Mouse (Mus musculus): ENCODE measurements around the gene Map4. TPM values are rescaled to one million over a fixed set of nuclear protein-coding genes. Genes with fewer than 3 reads are reported as not detected.

The Map4 gene
- polyA plus RNA-seq, 1 experiment from 2014 or later: 180 TPM

- H3K9ac ChIP-seq (replicated peaks): no peak overlapping the region
- H3K27me3 ChIP-seq (replicated peaks): no peaks in the 10 kb centered on the region
- H3K36me3 ChIP-seq: no peaks in the 10 kb centered on the region
- ATAC-seq (ENCODE audit: low FRiP score): no peak
- no peak overlapping the region for H3K27ac ChIP-seq (replicated peaks)
- no peaks in the 10 kb centered on the region for H3K9me3 ChIP-seq (replicated peaks)
- H3K4me3 ChIP-seq (replicated peaks): no peak overlapping the region
- no peak overlapping the region for H3K4me2 ChIP-seq
- 70% methylated on average over 5 of the region's 5 CpGs for WGBS
- H3K4me1 ChIP-seq: peaks cover 15% of the 10 kb centered on the region
Measured at GRCm38 (mm10) chr9:110020405-110020804, 89.1 kb downstream of the Map4 start.

- H3K4me1 ChIP-seq: peaks cover 15% of the 10 kb centered on the region
- H3K27me3 ChIP-seq (replicated peaks): no peaks in the 10 kb centered on the region
- H3K4me3 ChIP-seq (replicated peaks): no peak overlapping the region
- no peak for ATAC-seq (ENCODE audit: low FRiP score)
- H3K9me3 ChIP-seq (replicated peaks): no peaks in the 10 kb centered on the region
- no peak overlapping the region for H3K9ac ChIP-seq (replicated peaks)
- no peaks in the 10 kb centered on the region for H3K36me3 ChIP-seq
- no peak overlapping the region for H3K27ac ChIP-seq (replicated peaks)
- 100% methylated on average over 1 of the region's 1 CpGs for WGBS
- no peak overlapping the region for H3K4me2 ChIP-seq
Measured at GRCm38 (mm10) chr9:110021463-110021862, 90.2 kb downstream of the Map4 start.

GRCm38 (mm10) chr9:110022151-110022550, 90.9 kb downstream of the Map4 start:
- Histone ChIP-seq H3K27ac (replicated peaks) (no peak overlapping the region), H3K4me2 (no peak overlapping the region), H3K9ac (replicated peaks) (no peak overlapping the region), H3K4me3 (replicated peaks) (no peak overlapping the region), H3K4me1 (peaks cover 15% of the 10 kb centered on the region), H3K36me3 (no peaks in the 10 kb centered on the region), H3K9me3 (replicated peaks) (no peaks in the 10 kb centered on the region), H3K27me3 (replicated peaks) (no peaks in the 10 kb centered on the region)
- WGBS: 97% methylated on average over 2 of the region's 2 CpGs
- ATAC-seq (ENCODE audit: low FRiP score): no peak

- WGBS: 84% methylated on average over 4 of the region's 4 CpGs
- no peak for ATAC-seq (ENCODE audit: low FRiP score)
Measured at GRCm38 (mm10) chr9:110035091-110035490, 103.8 kb downstream of the Map4 start.

GRCm38 (mm10) chr9:110037895-110038294, 106.6 kb downstream of the Map4 start:
- WGBS: 88% methylated on average over 8 of the region's 8 CpGs
- Histone ChIP-seq H3K4me2 (no peak overlapping the region), H3K4me3 (replicated peaks) (no peak overlapping the region), H3K36me3 (peaks cover 45% of the 10 kb centered on the region), H3K4me1 (no peaks in the 10 kb centered on the region), H3K27me3 (replicated peaks) (no peaks in the 10 kb centered on the region), H3K27ac (replicated peaks) (no peak overlapping the region), H3K9ac (replicated peaks) (no peak overlapping the region), H3K9me3 (replicated peaks) (no peaks in the 10 kb centered on the region)
- ATAC-seq (ENCODE audit: low FRiP score): no peak

More at GRCm38 (mm10) chr9:110035091-110035490, 103.8 kb downstream of the Map4 start:
- no peaks in the 10 kb centered on the region for H3K9me3 ChIP-seq (replicated peaks)
- H3K36me3 ChIP-seq: peaks cover 44% of the 10 kb centered on the region
- H3K4me1 ChIP-seq: no peaks in the 10 kb centered on the region
- no peak overlapping the region for H3K9ac ChIP-seq (replicated peaks)
- H3K27ac ChIP-seq (replicated peaks): no peak overlapping the region
- no peak overlapping the region for H3K4me2 ChIP-seq
- H3K4me3 ChIP-seq (replicated peaks): no peak overlapping the region
- H3K27me3 ChIP-seq (replicated peaks): no peaks in the 10 kb centered on the region

- Histone ChIP-seq H3K4me1 (no peaks in the 10 kb centered on the region), H3K27ac (replicated peaks) (no peak overlapping the region), H3K4me3 (replicated peaks) (no peak overlapping the region), H3K4me2 (no peak overlapping the region), H3K36me3 (peaks cover 43% of the 10 kb centered on the region), H3K9me3 (replicated peaks) (no peaks in the 10 kb centered on the region), H3K27me3 (replicated peaks) (no peaks in the 10 kb centered on the region), H3K9ac (replicated peaks) (no peak overlapping the region)
- 89% methylated on average over 2 of the region's 2 CpGs for WGBS
- no peak for ATAC-seq (ENCODE audit: low FRiP score)
Measured at GRCm38 (mm10) chr9:110038485-110038884, 107.2 kb downstream of the Map4 start.

GRCm38 (mm10) chr9:110044373-110044772, 113.1 kb downstream of the Map4 start:
- Histone ChIP-seq H3K27me3 (replicated peaks) (no peaks in the 10 kb centered on the region), H3K9me3 (replicated peaks) (no peaks in the 10 kb centered on the region), H3K4me3 (replicated peaks) (no peak overlapping the region), H3K4me2 (no peak overlapping the region), H3K27ac (replicated peaks) (no peak overlapping the region), H3K4me1 (0 out of 2 replicates have a peak, but pooled peaks cover 10% of the 10 kb centered on the region), H3K36me3 (peaks cover 9% of the 10 kb centered on the region), H3K9ac (replicated peaks) (no peak overlapping the region)
- no peak for ATAC-seq (ENCODE audit: low FRiP score)
- 95% methylated on average over 4 of the region's 4 CpGs for WGBS

- H3K27me3 ChIP-seq (replicated peaks): no peaks in the 10 kb centered on the region
- H3K9ac ChIP-seq (replicated peaks): no peak overlapping the region
- no peaks in the 10 kb centered on the region for H3K9me3 ChIP-seq (replicated peaks)
- H3K27ac ChIP-seq (replicated peaks): no peak overlapping the region
- H3K36me3 ChIP-seq: no peaks in the 10 kb centered on the region
- no peak for ATAC-seq (ENCODE audit: low FRiP score)
- H3K4me3 ChIP-seq (replicated peaks): no peak overlapping the region
- H3K4me2 ChIP-seq: no peak overlapping the region
- H3K4me1 ChIP-seq: peaks cover 10% of the 10 kb centered on the region
Measured at GRCm38 (mm10) chr9:110045763-110046377, 114.6 kb downstream of the Map4 start.

- Histone ChIP-seq H3K27ac (replicated peaks) (no peak overlapping the region), H3K9me3 (replicated peaks) (no peaks in the 10 kb centered on the region), H3K4me2 (no peak overlapping the region), H3K27me3 (replicated peaks) (no peaks in the 10 kb centered on the region), H3K9ac (replicated peaks) (no peak overlapping the region), H3K4me1 (peaks cover 24% of the 10 kb centered on the region), H3K36me3 (no peaks in the 10 kb centered on the region), H3K4me3 (replicated peaks) (no peak overlapping the region)
- ATAC-seq (ENCODE audit: low FRiP score): no peak
Measured at GRCm38 (mm10) chr9:110047260-110047659, 116.0 kb downstream of the Map4 start.

GRCm38 (mm10) chr9:110047857-110048256, 116.6 kb downstream of the Map4 start:
- WGBS: 6% methylated on average over 3 of the region's 3 CpGs
- no peak for ATAC-seq (ENCODE audit: low FRiP score)
- Histone ChIP-seq H3K4me1 (peaks cover 30% of the 10 kb centered on the region), H3K9ac (replicated peaks) (no peak overlapping the region), H3K27ac (replicated peaks) (no peak overlapping the region), H3K4me2 (no peak overlapping the region), H3K27me3 (replicated peaks) (no peaks in the 10 kb centered on the region), H3K4me3 (replicated peaks) (no peak overlapping the region), H3K9me3 (replicated peaks) (no peaks in the 10 kb centered on the region), H3K36me3 (no peaks in the 10 kb centered on the region)

- no peak for ATAC-seq (ENCODE audit: low FRiP score)
- Histone ChIP-seq H3K9ac (replicated peaks) (no peak overlapping the region), H3K9me3 (replicated peaks) (no peaks in the 10 kb centered on the region), H3K4me3 (replicated peaks) (no peak overlapping the region), H3K4me1 (peaks cover 60% of the 10 kb centered on the region), H3K27ac (replicated peaks) (peak overlapping the region; percentile 91; the same call in 1 of the 2 replicates), H3K27me3 (replicated peaks) (no peaks in the 10 kb centered on the region), H3K4me2 (peak overlapping the region; percentile 70), H3K36me3 (no peaks in the 10 kb centered on the region)
Measured at GRCm38 (mm10) chr9:110051184-110051583, 119.9 kb downstream of the Map4 start.

GRCm38 (mm10) chr9:110051869-110052661, 120.8 kb downstream of the Map4 start:
- H3K27ac ChIP-seq (replicated peaks): peak overlapping the region; percentile 91
- H3K4me3 ChIP-seq (replicated peaks): peak overlapping the region; percentile 48
- ATAC-seq (ENCODE audit: low FRiP score): peak; percentile 36; the same call in 1 of the 2 replicates
- H3K36me3 ChIP-seq: no peaks in the 10 kb centered on the region
- peak overlapping the region; percentile 70 for H3K4me2 ChIP-seq
- no peaks in the 10 kb centered on the region for H3K27me3 ChIP-seq (replicated peaks)
- peaks cover 67% of the 10 kb centered on the region for H3K4me1 ChIP-seq
- no peaks in the 10 kb centered on the region for H3K9me3 ChIP-seq (replicated peaks)
- 14% methylated on average over 23 of the region's 23 CpGs for WGBS
- peak overlapping the region; percentile 59 for H3K9ac ChIP-seq (replicated peaks)

Measured in neural tube, embryonic 15.5 days (tissue).